Mouse (Mus musculus): Measurements from ENCODE around the gene Mrpl1.
A peak's percentile ranks its signal among the peaks of the same experiment; 100 is the strongest.

Mrpl1 gene

DNA sequence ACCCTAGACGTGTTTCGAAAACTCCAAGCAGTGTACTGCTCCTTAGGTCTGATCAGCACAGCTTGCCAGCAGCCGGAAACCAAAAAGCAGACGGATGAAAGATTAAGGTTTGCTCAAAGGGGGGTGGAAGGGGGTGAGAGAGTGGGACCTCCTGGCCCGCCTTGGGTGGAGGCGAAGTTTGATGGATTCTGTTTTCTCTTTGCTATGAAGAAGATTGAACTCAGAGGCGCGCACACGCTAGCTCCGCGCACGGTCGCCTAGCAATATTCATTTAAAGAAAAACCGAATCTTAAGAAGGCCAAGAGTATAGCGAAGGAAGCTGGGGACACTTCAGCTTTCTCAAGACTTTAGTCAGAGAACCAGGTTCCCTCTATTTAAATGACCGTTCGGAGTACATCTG is at the start of gene Mrpl1:
Mrpl1 (plus strand) TSS at position 35 of the 400 bp plus-strand sequence.
- DNase-seq (ENCODE audit: low spot score in 2 of 2): peak; percentile 39 to 41

DNA sequence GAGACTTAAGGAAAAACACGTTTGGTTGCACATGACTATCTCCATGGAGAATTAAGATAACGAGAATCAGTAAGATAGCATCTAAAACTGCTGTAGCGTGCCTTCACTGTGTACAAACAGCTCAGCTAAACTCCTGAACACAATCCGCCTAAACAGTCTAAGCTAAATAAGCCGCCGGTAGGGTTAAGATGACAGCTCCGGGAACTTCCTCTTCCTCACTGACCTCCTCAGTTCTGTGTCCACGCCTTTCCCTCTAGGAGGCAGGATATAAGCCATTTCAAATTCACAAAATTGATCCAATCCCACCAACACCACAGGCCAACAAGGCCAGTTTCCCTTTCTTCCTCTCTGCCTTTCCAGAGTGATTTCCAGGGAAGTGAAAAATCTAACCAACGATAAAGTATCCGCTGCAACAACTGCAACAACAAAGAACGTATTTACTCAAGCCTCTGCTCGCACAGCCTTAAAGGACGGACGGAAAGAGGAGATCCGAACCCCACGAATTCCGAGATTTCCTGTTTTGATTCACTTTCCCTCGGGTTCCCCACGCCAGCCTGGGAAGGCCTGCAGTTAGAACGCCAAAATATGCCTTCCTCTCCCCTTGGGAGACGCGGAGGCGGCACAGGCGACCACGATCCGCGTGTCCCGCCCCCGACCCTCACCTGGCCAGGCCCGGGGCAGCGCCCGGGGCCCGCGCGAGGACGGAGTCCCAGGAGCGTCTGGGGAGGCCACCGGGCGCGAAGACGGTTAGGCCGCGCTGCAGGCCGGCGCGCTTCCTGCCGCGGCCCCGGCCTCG is 48.6 kb upstream of the Mrpl1 start:
- no peak for DNase-seq (ENCODE audit: low spot score in 2 of 2)

DNA sequence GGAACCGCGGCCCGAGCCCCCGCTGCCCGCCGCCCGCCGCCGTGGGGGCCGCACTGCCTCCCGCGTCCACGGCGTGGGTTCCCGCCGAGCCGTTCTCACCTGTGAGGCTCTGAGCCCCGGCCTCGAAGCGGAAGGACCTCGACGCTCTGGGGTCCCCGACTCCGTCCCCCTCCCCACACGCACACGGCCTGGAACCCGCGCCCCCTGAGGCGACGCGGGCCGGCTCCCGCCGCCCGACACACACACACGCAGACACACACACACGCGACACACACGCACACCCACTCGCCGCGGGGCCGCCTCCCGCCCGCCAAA is 48.1 kb upstream of the Mrpl1 start:
- DNase-seq (ENCODE audit: low spot score in 2 of 2): no peak

DNA sequence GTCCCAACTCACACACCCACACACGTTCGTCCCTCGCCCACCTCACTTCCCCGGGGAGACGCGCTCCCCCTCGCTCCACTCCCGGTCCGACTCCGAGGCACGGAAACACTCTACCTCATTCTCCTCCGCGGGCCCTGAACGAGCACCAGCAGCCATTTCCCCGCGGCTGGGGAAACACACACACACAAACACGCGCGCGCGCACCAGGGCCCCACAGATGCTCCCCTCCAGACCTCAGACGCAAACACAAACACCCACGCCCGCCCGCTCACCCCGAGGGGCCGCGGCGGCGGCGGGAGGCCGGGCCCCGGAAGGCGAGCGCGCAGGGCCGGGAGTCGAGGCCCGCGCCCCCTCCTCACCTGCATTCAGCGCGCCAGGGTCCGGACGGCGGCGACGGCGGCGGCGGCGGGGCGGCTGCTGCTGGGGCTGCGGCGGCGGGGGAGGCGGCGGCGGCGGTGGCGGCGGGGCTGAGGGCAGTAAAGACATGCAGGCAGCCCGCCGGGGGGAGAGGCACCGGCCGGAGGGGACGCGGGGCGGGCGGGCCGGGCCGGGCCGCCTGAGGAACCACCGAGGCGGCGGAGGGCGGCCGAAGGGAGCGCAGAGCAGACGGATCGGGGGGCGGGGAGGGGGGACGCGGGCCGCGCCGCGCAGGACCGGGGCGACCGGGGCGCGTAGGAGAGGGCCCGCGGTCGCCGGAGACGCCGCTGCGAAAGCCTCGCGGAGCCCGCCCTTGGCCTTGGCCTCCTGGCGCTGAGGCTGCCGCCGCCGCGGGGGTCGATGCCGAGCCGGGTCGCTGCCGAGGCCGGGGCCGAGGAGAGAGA is 47.5 kb upstream of the Mrpl1 start:
- DNase-seq (ENCODE audit: low spot score in 2 of 2): peak; percentile 79 to 82

DNA sequence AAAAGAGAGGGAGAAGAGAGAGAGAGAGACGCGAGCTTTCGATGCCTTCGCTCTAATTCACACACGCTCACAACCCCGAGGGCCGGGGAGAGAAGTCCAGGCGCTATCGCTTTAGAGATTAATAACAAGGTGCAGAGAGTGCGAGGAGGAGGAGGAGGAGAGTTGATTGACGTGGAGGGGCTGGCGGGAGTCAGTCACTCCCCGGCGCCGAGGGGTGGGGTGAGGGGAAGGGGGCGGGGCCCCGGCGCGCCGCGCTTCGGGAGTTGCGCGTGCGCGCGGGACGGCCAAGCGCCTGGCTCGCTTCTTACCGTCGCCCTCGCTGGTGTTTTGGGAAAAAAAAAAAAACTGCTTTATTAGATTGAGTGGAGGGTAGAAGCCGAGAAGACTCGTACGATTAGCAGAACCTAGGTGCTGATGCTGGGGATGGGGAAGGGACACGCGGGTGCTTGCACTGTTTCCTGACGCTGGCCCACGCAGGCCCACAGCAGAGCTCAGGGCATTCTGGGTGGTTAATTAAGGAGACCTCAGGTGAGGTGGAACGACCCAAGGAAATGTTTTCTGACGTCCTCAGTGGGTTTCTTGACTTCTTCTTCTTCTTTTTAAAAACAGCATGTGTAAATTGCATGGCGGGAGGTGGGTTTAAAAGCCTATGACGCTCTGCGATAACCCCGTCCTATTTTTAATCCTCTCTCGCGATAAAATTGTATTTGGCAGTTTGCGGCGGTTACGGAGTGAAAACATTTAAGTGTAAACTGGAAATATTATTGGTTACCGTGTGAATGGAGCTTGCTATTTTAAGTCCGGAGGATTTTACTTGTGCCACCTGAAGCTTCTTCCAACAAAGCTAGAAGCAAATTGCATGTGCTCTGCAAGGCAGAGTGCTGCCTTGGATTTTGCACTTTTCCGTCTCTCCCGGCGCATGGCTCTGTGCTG is 46.6 kb upstream of the Mrpl1 start:
- DNase-seq (ENCODE audit: low spot score in 2 of 2): peak; percentile 88 to 89

DNA sequence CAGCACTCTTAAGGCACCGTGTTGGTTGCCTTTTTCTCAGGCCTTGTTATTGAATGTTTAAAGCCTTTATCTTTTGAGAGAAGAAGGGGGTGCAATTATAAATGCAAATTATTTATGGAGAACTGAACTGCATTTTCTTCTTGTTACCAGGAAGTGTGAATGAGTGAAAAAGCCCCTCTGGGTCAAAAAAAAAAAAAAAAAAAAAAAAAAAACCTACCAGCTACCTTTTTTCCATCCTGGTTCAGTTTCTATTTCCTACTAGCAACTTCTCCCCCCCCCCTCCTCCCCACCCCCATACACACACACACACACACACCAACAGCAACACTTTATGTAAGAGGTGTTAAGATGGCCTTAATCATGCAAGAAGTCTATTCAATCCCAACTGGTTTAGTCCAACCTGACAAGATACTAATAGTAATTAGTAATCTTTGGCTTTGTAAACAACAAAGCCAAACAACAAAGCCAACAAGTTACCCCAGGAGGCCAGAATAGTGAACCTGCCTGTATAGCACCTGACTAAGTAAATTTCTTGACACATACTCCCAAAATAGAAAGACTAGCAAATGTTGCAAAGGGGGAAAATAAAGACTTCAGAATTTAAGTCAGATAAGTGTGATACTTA is 45.8 kb upstream of the Mrpl1 start:
- DNase-seq (ENCODE audit: low spot score in 2 of 2): no peak

DNA sequence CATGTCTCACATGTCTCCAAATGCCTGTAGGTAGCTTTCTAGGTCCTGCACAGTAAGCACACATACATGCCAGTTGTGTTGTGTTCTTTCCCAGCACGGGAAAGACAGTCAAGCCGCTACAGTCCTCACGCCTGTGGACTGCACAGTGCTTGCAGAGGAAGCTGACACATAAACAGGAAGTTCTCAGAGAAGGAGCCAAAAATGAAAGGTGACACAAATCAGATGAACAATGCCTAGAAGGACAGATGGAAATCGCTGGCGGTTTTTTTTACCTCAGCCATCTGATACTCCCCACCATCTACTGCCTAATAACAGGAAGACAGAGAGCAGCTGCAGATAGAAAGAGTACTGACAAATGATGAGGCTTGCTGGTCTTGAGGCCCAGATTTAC is 45.3 kb upstream of the Mrpl1 start, which contains the start of gene Cnot6l:
Cnot6l (minus strand) TSS at position 151 of the 391 bp plus-strand sequence.
- DNase-seq (ENCODE audit: low spot score in 2 of 2): no peak

DNA sequence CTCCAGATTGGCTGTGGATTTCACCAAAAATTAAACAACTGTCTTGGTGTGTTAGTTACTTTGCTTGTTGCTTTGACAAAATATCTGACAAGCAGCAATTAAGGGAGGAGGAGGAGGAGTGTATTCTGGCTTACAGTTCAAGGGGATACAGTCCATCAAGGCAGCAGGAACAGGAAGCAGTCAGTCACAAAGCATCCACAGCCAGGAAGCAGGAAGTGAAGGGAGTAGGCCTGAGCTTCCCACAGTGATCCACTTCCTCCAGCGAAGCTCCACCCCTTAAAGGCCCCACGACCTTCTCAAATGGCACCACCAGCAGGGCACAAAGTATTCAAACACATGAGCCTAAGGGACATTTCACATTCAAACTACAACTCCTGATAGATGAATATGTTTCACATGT is 42.5 kb upstream of the Mrpl1 start:
- no peak for DNase-seq (ENCODE audit: low spot score in 2 of 2)

DNA sequence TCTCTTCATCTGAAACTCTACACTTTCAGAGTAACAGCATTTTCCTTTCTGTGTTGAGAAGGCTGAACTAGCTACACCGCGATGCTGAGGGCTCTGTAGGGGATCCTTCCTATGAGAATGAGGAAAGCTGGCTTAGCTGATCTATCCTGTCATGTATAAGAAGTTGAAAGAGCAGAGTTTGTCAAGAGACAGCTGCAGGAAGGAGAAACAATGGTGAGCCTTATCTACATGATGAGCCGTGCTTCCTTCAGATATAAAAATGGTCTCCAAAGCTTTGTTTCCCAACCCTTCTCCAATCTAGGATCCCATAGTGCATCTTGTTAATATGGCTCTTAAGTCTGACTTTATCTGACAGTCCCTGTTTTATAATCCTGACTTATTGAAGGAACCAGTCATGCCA is 38.9 kb upstream of the Mrpl1 start:
- DNase-seq (ENCODE audit: low spot score in 2 of 2): no peak

DNA sequence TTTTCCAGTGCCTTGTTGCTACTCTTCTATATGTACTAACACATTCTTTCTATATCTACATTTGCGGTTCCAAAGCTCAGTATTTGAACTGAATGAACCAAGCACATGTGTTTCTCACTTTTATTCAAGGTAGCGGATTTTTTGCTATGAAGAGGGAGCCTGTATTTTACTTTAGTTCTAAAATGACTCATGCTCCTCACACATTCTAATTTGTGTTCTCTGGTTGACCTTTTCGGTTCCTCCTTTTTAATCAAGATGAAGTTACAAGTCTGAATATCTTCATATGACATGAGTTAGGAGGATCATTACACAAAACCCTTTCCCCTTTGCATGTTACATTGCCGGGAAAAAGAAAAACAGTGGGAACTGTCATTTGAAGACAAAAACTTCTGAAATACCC is 37.5 kb upstream of the Mrpl1 start:
- no peak for DNase-seq (ENCODE audit: low spot score in 2 of 2)

DNA sequence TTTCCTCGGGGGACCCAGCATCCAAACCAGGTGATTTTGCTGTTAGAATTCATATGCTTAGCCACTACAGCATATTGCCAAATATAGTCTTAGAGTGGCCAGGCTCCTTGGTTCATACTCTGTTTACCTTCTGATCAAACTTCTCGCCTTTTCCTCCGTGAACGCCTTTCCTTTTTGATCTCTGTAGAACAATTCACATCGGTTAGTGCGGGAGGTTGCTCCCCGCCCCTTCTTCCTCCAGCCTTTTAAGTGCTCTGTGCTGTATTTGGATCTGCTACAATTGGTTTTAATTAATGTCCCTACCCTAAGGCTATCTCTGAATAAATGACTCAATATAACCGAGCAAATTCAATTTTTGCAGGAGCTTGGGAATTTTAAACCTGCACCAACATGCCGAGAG is 33.2 kb upstream of the Mrpl1 start:
- DNase-seq (ENCODE audit: low spot score in 2 of 2): no peak

DNA sequence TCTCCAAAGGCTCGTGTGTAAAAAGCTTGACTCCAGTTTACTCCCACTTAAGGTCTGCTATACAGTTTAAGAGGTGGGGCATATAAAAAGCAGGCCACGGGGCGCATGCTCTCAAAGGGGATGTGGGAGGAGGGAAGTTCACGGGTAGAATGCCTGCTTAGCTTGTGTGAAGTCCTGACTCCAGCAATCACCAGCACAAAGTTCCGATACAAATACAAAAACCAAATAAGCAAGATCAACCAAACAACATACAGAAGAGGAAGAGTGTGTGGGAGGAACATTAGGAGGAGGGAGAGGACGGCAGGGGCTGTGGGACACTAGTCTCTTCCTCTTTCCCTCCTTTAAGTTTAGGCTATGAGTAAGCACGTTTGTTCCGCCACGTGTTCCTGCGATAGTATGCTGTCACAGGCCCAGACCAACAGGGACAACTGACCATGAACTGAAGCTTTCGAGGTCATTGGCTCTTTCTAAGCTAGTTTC is 32.4 kb upstream of the Mrpl1 start:
- DNase-seq (ENCODE audit: low spot score in 2 of 2): no peak

DNA sequence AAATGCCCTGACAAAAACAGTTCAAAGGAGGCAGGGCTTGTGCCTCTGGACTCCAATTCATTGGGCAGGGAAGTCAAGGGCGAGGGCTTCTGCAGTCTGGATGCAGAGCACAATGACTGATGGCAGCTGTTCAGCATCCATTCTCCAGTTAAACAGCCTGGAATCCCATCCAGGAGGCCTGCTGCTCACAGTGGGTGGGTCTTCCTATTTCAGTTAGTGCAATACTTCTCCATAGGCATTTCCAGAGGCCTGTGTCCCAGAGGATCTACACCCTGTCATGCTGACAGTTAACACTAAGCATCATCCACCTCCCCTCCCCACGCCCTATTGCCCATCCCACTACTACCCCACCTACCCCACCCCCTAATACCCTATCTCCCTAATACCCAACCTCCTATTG is 26.1 kb upstream of the Mrpl1 start:
- DNase-seq (ENCODE audit: low spot score in 2 of 2): no peak

DNA sequence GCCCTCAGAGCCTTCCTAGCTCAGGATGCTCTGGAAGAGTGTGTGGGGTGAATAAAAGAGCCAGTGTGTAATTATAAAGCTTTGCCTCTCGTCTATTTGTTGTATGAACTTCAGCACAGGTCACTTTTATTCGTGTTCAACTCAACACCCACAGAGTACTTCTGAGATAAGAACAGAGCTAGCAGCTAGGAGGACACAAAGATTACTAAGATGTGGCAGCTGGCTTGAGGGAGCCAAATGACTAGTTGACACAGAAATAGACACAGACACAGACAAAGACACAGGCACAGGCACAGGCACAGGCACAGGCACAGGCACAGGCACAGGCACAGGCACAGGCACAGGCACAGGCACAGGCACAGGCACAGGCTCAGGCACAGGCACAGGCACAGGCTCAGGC is 25.3 kb upstream of the Mrpl1 start:
- no peak for DNase-seq (ENCODE audit: low spot score in 2 of 2)

DNA sequence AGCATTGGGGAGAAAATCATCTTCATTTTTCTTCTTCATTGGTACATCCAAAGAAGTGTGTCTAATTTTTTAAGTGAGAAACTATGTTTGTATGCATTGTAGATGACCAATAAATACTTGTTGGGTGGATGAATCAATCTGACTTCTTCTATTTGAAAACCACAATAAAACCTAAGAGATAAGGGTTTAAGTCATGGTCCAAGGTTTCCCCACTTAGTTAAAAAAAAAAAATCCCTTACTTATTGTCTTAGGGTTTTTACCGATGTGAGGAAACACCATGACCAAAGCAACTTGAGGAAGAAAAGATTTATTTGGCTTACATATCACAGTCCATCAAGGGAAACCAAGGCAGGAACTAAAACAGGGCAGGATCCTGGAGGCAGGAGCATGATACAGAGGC is 19.5 kb upstream of the Mrpl1 start:
- no peak for DNase-seq (ENCODE audit: low spot score in 2 of 2)

DNA sequence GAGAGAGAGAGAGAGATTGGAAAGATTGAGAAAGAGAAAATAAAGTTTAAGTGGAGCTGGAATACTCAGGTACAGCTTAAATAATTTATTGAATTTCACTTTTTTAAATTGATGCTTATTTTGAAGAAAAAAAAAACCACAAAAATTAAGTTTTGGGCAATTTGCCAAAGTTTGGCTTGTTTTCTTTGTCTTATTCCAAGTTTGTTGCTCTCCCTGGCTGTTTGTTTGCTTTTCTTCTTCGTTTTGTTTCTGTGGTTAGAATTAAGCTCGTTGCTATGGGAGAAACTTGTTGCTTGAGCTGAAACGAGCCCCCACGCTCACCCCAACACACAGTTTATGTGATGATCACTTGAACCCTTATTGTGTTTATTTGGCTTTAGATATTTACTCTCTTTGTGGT is 18.0 kb upstream of the Mrpl1 start:
- DNase-seq (ENCODE audit: low spot score in 2 of 2): no peak

DNA sequence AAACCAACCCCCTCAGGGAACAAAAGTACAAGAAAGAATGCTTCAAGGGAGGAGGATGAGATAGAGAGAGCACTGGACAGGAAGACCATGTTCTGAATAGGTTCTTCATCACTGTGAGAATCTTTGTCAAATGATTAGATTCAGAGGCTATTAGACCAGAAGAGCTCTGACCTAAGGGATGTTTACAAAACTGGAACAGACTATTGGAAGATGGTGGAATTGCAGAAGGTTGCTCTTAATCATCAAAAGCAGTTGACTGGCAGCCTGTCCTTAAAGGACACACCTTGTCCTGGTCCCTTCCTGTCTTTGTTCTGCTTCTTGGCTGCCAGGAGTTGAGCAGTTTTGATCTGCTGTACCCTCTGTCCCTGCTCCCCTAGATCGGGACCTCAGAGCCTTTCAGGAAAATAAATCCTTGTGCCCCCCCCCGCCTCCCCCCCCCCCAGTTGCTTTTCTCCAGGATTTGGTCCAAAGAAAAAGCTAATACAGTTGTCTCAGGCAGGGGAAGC is 12.7 kb upstream of the Mrpl1 start:
- no peak for DNase-seq (ENCODE audit: low spot score in 2 of 2)

DNA sequence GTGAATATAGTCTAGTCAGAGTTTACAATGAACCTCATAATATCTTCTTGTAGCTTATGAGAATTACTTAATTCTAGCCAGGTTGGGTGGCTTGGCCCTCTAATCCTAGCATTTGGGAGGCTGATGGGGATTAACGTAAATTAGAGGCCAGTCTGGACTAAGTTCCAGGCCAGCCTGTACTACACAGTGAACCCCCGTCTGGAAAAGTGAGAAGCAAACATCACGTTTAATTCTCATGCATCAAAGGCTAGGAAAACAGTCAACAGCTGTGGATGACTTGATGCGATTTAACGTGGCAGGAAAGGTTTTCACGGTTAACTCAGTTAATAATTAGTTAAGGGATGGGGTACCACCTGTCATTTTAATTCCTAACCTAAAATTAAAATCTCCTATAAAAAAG is 11.0 kb upstream of the Mrpl1 start:
- no peak for DNase-seq (ENCODE audit: low spot score in 2 of 2)

DNA sequence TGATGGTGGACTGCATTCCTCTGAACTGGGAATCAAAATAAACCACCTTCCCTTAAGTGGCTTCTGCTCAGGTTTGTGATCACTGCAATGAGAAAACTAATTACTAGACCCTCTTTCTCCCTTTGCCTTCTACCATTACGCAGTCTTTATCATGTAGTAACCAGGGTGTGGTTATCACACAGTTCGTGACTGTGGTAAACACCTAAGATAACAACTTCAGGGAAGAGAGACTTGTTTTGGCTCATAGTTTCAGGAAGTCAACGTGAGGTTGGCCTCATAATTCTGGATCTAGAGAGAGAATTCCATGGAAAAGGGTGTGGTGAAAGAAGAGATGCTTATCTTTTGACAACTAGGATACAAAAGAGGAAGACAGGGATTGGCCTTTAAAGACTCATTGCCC is 9.0 kb upstream of the Mrpl1 start:
- DNase-seq (ENCODE audit: low spot score in 2 of 2): no peak

DNA sequence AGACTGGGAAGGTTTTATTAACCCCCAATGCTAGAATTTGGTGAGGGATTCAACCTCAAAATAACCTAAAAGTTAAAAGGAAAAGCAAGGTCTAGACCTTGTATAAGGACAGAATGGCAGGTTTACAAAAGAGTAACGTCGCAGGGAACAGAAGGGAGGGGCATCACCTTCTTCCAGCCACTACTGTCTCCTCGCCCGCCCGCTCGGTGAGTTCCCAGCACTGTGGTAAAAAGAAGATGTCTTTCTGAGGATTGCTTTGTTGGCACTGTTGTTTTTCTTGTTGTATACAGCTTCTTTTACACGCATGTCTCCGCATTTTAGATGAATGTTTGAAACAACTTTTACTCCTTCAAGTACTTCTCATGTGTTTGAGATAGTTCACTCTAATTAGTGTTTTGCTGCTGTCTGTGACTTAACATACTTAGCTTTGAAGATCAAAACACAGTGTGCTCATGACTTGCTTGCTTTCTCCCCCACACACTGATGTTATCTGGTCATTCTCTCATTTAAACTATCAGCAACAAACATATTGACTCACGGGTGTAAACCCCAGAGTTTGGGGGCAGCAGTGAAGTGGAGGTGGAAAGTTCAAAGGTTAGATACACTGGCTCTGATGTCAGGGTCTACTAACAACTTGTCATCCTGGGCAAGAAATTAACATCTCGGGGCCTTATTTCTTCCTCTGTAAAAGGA is 7.7 kb upstream of the Mrpl1 start:
- DNase-seq (ENCODE audit: low spot score in 2 of 2): no peak

DNA sequence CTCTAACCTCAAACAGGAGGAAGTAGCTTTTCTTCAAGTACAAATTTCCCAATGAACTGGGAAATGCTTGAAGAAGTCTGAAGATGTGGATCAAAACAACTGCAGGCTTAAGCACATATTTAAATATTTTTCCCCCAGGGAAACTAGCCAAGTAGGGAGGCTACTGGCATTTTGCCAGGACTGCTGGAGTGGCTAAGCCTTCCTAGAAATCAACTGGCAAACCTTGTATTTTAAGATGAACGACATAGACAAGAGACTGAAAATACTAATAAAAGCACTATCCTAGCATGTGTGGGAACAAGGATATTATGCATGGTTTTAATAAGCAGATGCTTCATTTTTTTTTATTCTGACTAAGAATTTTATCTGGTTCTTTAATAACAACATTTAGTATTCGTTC is 2.4 kb upstream of the Mrpl1 start:
- DNase-seq (ENCODE audit: low spot score in 2 of 2): peak; percentile 35 to 56
